Mouse (Mus musculus) effector memory CD4-positive, alpha-beta T cell, adult 5 months (primary cell): Measurements from ENCODE around the gene Rnf216. TPM values are rescaled to one million over a fixed set of nuclear protein-coding genes. Genes with fewer than 3 reads are reported as not detected.

Source experiments
- polyA plus RNA-seq: library from polyadenylated mRNA; unstranded; fragments of 100-300 nt; shearing (Covaris generic); gene quantifications from one replicate; pipeline ENCODE4 v1.2.1, GENCODE M21; 2017

Gene Rnf216
- polyA plus RNA-seq, result 47.3 TPM

DNA sequence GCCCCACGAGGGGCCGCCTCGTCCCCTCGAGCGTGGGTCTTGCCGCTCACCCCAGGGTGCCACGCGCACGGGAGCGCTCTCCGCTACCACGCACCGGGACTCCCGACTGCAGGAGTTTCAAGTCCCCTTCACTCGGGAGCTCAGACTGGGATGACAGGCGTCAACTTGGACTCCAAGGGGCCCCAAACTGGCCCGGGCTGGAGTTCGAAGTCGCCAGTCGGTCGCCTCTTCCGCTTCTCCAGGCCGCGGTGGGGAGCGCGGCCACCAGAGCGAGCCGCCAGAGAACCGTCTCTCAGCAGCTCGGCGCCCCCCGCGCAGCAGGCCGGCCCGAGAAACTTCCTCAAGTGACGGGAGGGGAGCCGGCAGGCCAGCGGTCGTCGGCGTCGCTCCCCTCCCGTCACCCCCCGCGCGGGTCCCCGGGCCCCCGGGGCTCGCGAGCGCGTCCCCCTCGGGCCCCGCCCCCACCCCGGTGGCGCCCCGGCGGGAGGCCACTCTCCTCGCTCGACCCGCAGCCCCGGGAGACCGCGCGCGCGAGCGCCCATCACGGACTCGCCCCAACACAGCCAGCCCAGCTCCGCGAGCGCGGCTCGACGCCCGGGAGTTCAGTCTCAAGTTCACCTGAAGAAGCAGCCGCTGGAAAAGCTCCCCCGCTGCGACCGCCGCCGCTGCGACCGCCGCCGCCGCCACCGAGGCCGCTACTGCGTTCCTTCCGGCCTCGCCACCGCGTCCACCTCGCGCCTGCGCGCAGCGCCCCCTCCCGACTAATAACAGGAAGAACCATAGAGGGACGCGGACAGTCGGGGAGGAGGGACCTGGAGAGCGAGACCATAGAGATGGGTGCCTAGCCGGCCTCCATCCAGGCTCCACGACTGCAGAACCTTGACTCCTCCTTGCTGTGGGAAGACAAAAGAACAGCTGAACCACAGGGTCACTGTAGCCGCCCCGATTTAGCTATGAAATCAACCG, at the start of gene Rnf216:
TSS of gene Rnf216 (minus strand) at position 714 of the 966 bp plus-strand sequence.

DNA sequence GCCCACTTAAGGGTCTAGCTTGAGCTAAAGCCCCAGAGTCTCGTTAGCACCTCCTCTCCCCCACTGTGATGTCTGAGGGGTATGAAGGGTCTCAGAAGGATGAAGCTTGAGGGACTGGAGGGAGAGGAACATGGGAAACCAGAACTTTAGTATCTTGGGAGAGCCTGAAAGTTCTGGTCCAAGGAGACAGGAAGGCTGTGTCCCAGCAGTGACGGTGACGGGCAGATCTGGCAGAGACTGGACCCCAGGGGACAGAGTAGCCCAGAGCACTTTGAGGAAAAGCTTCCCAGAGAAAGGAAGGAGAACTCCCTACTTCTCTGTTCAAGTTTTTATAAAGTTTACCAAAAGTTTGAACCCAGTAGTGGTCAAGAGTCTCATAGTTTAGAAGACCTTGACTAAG, 34.7 kb upstream of the Rnf216 start, which contains the start of gene Olfr718-ps1:
TSS of gene Olfr718-ps1 (minus strand) at position 101 of the 400 bp plus-strand sequence.

DNA sequence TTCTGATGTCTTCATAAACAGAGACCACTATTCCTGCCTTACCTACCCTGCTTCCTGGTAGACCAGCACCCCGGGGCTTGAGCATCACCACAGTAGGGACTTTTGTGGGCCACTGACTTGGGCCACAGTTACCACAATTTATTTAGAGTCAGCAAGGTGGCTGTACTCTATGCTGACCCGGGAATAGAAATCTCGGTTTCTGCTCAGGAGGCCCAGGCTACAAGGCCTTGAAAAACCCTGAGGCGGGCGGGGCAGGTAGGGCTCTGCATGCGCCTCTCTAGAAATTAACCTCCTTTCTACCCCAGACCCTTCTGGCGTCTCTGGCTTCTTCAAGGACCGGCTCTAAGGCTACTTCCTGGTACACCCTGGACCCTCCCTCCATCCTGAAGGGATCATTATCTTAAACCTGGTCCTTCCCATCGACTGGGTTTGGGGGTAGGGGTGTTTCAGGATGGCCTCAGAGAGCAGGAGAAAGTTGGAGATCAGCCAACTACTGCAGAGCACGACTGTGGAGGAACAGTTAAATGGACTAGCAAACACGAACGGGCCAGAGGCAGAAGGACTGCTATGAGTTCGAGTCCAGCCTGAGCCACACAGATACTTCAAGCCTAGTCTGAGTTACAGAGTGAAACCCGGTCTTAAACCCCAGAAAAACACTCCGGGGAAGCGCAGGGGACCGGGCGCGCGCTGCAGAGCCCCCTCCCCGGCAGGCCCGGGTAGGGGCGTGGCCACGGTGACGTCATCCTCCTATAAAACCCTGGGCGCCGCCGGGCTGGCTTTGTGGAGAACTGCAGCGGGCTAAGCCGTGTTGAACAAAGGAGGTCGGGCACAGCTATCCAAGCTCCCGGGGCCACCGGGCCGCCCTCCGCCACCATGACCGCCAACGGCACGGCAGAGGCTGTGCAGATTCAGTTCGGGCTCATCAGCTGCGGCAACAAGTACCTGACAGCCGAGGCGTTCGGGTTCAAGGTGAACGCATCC, 152.9 kb downstream of the Rnf216 start, which contains the start of gene Fscn1:
TSS of gene Fscn1 (plus strand) at position 768 of the 981 bp plus-strand sequence.

Other genes with a start within 250 kb of the Rnf216 start
- gene Fbxl18, start 217.6 kb downstream of the Rnf216 start, polyA plus RNA-seq, result 3.2 TPM
- 2,258 TPM for gene Actb, start 206.2 kb downstream of the Rnf216 start, polyA plus RNA-seq
- 0.37 TPM for gene Fscn1, start 152.7 kb downstream of the Rnf216 start, polyA plus RNA-seq
- not detected for gene Olfr718-ps1, start 34.6 kb upstream of the Rnf216 start, polyA plus RNA-seq
- 8.1 TPM for gene Rbak, start 67.8 kb upstream of the Rnf216 start, polyA plus RNA-seq
- not detected for gene Spdye4b, start 68.0 kb upstream of the Rnf216 start, polyA plus RNA-seq
- gene Spdye4a, start 113.9 kb upstream of the Rnf216 start, polyA plus RNA-seq, result not detected
- 16.7 TPM for gene Zfp12, start 122.2 kb upstream of the Rnf216 start, polyA plus RNA-seq
- gene Zfp316, start 157.0 kb upstream of the Rnf216 start, polyA plus RNA-seq, result 1.7 TPM
- not detected for gene Zfp853, start 180.6 kb upstream of the Rnf216 start, polyA plus RNA-seq
- 41.4 TPM for gene E130309D02Rik, start 202.4 kb upstream of the Rnf216 start, polyA plus RNA-seq
- 53.2 TPM for gene Zdhhc4, start 216.3 kb upstream of the Rnf216 start, polyA plus RNA-seq
- not detected for gene Grid2ip, start 244.3 kb upstream of the Rnf216 start, polyA plus RNA-seq